Mouse (Mus musculus) layer of hippocampus, adult 9-10 months (tissue): ENCODE data around the gene Srrm4.

ENCODE experiments used
- DNase-seq: peaks from one replicate; pipeline ENCODE4 v3.0.0; 2022; ENCODE audit warnings: low spot score

The Srrm4 gene

DNA sequence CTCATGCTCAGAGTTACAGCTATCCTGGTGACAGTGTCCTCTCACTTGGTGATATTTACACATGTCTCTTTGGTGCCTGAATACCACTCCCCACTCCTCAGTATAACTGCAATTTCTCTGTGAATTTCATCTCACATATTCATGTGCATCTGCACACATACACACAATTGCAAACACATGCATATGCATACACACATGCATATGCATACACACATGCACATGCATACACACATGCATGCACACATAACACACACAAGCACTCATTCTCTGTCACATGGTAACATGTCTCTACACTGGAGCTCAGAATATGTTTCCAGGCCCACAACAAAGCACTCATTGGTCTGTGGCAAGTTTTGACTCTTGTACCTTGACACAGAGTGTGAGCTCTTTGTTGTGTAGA lies 39.0 kb downstream of the Srrm4 start:
- DNase-seq: no peak

DNA sequence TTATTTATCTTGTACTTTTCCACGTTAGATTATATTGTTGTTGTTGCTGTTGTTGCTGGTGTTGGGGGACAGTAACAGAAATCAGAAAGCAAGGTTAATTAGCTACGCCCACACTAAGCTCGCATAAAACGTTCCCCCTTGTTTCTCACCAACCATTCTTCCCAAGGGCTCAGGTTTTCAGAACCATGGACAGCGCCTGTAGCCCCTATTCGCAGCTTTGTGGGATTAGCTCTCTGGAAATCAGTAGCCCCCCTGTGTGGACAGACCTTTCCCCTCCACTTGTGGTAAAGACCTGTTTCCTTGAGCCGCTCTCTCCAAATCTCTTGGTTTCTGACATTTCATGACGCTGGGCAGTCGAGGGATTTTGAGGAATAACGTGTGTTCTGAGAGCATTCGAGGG lies 45.9 kb downstream of the Srrm4 start:
- no peak for DNase-seq

DNA sequence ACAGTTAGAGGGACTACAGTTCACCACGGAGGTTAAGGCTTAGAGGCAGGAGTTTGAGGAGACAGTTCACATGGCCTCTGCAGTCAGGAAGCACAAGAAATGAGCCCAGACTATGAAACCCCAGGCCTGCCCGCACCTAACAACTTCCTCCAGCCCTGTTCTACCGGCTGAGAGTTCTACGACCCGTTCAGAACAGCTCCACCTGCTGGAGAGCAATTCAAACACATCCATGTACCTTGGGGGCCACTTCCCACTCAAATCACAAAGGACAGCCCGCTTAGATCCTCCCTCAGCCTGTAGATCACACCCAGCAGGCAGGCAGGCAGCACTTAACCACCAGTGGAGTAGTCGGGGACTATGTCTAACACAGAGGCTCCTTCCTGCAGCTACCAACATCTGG lies 49.3 kb downstream of the Srrm4 start:
- no peak for DNase-seq

DNA sequence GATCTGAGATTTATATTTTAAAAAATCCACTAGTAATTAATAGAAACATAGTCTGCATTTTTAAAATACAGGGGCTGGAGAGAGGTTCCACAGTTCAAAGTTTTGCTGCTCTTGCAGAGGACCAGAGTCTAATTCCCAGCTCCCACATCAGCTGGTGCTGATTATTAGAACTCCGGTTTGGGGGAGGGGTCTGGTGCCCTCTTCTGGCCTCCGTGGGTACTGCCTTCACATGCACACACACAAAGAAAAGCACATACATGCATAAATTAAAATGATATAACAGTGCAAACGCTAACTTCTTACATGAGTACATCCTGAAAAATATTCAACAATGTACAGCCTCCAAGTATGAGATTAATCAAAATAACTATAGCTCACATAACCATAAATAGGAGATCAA lies 50.5 kb downstream of the Srrm4 start:
- DNase-seq: no peak

DNA sequence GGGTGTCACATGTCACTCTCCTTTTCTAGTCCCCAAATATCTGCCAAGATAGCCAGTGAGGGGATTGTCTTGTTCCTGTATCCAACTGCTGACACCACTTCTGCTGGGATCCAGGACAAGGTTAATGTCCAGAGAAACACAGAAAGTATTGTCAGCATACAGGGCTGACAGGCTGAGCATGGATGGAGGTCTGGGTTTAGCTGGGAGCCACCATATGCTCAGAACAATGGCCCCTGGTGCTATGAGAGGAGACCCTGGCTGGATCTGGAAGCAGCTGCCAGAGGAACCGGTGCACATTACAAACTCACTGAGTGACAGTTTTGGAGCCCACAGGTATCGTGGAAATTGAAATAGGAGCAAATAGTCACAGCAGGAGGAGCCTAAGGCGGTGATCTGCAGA lies 52.3 kb downstream of the Srrm4 start:
- no peak for DNase-seq

DNA sequence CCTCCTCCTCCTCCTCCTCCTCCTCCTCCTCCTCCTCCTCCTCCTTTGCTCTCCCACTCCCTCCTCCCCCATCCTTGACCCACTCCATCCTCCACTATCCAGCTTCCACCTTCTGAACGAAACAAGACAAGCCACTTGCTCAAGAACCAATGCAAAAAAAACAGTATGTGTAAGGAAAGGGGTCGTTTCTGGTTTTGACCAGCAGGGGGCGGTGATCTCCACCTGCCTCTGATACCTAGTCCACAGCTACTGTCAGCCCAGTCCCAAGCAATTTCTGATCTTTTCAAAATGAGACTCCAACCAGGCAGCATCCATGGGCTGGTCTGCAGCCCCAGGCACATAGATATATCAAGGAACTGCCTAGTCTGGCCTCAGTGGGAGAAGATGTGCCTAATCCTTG lies 53.1 kb downstream of the Srrm4 start:
- no peak for DNase-seq

DNA sequence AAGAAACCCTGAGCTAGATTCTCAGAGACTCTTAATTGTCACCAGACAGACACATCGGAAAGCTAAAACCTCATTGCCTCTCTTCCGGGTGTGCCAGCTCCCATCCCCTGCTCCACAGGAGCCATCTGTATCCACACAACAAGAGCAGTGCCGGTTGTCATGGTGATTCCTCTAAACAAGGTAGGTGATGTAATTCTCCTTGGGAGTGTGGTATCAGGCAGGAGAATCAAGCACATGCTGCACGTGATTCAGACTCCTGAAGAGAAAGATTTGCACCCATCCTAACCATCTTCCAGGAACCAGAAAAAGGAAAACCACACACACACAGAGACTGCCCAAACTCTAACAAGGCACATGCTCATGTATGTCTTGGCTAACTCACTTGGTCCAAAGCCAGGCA lies 65.3 kb downstream of the Srrm4 start:
- DNase-seq: peak; percentile 65

DNA sequence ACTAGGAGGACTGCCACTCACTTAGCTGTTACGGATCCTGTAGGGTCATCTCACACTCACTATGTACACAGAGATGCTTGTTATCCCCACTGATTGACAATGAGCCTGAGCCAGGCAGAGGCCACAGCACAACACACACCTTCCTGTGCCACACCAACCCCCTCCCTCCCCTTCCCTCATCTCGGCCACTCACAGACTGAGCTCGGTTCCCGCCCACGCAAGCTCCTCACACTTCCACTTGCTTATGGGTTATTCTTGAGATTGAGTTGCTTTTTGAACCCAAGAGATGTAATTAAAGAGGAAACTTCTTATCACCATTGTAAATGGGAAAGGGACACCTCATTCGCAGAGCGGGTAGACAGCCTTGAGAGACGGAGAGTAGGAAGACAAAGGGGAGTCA lies 66.3 kb downstream of the Srrm4 start:
- DNase-seq: no peak

DNA sequence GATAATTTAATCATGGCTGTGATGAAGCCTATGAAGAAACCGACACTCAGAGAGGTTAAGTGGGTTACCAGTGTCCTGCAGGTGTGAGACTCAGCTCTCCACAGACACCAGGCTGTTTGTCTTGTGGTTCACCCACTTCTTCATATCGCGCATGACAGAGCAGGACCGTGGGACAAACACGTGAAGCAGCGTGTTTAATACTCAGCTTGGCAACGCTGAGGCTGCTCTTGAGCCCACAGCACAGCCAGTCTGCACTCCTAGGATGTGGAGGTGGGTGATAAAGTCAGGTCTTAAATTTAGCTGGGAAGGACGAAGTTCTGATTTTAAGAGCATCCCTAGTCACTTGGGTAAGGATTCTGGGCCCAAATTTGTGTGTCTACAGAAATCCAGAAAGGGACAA lies 68.1 kb downstream of the Srrm4 start:
- no peak for DNase-seq

DNA sequence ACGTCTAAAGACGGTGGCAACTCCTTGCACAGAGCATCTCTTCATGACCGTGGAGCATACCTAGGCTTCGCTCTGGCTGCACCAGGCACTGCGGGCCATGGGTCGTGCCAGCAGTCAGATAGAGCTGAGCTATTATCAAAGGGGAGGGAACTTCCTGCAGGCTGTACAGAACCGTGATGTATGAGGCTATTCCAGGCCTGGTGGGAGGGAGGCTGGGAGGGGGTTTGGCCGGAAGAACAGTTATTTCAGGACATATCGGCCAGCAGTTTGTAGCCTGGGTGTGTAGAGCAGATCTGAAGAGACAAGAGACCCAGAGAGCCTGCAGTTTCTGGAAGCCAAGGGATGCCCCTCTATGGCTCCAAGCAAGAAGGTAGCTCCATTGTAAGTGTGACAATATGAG lies 68.5 kb downstream of the Srrm4 start:
- no peak for DNase-seq

DNA sequence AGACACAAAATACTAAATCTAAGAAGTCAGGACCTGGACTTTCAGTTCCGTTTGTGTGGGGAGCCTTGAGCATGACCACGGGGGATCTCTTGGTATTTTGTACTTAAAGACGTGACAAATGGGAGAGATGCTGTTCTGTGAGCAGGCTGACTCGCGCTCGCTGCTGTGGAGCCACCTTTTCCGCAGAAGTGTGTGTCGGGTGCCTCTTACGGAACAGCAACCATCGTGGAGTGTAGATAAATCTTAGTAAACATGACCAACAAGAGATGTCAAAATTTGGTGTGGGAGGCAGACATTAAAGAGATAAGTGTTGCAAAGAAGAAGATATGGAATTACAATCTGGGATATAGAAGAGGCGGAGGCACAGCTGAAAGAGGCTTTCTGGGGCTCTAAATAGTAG lies 69.3 kb downstream of the Srrm4 start:
- no peak for DNase-seq

DNA sequence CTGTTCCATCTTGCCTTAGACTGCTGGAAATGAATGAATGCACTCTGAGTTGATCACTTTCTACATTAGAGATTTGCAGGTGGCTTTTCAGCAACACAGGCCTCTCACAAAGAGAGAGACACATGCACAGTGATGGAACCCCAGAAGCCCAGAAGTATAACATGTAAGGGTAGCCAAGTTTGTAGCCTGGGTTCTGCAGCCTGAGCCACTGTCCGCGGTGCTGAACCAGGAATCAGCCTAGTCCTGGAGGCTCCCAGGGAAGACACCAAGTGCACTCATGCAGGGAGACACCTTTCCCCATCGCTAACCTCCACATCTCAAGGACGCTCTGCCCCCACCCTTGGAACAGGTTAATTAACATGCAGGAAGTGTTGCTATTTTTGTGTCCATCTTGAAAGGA lies 73.6 kb downstream of the Srrm4 start:
- DNase-seq: no peak

DNA sequence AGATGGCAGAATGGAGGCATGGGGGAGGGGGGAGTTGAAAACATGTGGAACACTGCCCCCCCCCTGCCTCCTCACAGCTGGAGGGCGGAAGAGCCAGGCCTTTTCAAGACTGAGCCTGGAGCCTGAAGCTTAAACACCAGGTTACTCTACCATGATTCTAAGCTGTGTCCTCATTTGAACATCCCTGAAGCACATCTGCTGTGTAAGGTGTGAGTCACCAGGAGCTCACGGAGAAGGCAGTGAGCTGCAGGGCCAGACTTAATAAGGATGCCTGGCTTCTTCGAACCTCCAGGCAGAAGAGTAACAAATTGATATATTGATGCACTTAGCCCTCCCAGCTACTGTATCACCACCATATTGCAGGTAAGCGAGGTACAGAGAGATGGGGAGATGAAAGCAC lies 79.5 kb downstream of the Srrm4 start:
- no peak for DNase-seq

DNA sequence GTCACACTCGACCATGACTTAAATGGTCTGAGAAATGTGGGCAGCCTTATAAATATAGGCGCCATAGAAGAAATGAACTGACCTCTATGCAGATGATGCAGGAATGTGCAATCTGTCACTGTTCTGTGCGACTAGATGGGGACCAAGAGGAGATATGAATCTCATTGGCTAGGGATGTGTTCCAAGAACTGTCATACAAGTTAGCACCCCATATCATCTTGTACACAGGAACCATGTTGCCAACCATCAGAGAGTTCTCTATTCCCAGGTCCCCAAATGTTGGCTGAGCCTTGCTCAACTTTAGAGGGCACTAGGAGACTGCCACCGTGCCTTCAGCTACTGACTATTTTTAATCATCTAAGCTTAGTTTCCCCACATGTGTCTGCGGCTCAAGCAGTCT lies 81.4 kb downstream of the Srrm4 start:
- DNase-seq: no peak

DNA sequence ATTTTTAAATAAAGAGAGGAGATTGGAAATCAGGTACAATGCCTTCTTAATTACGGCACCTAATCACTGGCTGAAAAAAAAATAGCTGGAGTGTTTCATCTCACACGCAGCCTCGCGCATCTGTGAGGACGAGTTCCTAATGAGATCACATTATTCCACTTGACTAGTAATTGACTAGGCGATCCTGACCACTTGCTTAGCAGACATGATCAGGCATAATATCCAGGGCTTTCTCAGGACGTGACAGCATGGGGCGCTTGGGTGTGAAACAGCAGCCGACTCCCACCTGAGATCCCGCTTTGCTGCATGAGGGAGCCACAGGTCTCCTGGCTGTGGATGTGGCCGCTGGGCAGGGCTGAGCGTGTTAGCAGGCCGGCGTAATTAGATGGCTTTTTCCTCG lies 90.3 kb downstream of the Srrm4 start:
- DNase-seq: no peak

DNA sequence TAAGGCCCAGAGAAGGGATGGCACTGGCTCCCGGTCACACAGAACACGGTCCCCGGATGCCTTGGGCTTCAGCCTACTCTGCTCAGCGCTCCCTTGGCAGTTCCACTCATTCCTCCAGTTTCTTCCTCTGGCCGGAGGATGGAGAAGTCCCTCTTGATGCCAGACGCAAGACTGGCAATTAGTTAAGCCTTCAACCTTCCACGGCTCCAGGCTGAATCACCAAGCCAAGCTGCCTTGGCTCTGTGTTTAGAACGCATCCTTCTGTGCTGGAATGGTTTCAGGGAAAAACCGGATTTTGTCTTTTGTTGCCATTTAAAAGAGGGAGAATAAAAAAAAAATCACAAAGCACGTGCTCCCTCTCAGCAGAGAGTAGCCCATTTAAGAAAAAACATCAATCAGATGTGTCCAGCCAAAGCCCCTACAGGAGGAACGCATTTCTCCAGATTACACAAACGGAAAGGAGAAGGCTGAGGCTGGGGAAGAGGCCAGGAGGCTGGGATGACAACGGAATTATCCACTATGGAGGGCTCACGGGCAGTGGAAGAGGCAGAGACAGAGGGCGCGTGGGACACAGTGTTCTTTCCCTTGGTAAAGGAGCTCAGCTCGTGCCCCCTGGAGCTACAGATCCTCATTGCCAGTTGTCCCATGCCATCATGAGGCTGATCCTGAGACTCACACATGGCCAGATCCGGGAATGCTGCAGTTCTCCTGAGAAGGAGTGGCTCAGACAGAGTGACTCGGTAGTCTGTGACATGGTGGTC lies 92.6 kb downstream of the Srrm4 start:
- peak; percentile 59 for DNase-seq

DNA sequence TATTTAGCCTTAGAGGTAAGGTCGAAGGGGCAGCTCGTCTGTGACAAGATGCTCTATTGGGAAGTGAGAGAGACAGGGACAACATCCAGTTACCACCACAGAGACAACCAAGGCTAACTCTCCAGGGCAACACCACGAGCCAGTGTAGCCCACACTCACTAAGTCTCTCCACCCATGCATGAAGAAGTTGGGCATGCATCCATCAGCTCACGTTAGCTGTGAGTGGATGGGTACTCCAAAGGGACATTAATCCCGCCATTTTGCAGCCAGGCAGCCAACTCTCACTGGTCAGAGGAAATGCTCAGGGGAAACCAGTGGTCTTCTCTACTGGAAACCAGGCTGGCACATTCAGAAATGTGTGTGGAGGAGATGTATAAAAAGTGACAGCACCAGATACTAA lies 93.8 kb downstream of the Srrm4 start:
- DNase-seq: no peak

DNA sequence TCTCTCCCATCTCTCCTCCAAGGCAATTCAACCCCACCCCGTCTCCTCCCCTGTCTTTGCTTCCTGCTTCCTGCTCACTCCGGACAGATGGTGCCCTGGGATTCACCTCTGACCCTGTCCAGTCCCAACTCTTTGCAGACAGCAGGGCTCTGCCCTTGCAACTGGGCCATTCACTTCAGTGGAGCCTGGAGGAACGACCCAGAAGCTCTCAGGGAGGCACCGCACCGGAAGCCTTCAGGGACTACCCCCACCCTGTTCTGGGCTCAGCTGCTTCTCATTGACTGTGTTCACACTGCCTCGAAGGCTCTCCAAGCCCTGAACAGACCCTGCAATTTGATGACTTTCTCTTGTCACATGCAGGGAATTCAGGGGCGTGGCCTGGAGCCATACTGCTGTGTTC lies 94.4 kb downstream of the Srrm4 start:
- DNase-seq: no peak

DNA sequence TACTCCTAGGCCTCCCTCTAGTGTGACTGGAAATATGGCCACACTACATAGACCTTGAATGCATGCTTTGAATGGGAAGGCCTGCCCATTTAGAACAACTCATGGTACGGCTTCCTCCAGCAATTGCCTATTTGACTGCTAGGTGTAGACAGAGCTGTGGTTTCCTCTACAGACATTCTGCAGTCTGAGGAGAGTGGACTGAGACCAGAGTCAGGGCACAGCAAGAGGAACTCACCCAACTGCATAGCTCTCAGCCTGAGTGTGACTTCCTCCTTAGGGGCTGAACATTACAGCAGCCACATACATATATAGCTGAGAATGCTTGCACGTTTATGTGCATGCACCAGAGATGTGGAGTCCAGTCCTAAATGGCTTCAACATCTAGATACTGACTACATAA lies 94.9 kb downstream of the Srrm4 start:
- DNase-seq: no peak

DNA sequence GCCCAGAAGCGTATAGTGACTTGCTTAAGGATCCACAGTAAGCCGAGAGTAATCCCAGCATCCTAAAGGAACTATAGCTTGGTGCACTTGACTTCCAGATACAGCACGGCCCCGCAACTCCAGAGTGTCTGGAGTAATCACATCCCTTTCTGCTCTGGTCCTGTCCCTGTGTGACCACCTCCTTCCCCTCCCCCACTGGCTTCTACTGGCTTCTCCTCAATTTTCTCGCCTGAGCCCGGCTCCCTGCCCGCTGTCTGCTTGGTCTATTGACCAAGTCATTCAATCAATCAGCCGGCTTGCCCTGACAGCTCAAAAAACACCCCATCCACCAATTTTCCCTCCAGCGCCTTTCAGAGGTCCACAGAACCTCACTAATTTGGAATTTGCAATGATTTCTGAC lies 96.2 kb downstream of the Srrm4 start:
- DNase-seq: no peak

DNA sequence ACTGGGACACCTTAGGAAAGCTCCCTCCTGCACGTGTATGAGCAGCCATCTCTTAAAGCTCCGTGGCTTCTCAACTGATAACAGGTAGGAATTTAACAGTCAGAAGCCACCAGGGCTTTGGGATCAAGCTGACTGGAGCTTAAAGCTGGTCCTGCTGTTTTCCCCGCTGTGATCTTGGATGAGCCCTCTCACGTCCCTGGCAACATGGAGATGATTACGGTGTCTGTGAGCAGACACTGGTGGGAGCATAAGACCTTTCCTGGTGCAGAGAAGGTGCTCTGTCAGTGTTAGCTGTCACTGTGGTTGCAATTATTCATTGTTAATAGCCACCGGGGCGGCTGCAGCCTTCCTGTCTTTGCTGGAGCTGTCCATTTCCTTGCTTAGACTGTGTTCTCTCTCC lies 97.2 kb downstream of the Srrm4 start:
- no peak for DNase-seq

DNA sequence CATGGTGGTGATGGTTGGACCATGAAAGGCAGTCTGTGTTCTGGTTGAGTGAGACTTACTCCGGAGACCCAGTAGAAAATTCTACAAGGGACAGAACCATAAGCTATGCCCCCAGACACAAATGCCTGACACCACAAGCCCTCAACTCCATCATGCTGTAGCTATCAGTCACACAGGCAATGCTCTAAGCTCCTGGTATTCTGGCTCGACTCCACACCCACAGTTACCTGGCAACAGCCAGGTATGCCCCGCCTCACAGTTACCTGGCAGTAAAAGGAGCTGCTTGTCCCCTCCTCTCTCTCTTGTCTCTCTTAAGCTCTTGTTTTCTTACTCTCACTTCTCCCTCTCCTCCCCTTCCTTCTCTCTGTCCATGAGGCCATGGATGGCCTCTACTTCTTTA lies 98.9 kb downstream of the Srrm4 start:
- no peak for DNase-seq

DNA sequence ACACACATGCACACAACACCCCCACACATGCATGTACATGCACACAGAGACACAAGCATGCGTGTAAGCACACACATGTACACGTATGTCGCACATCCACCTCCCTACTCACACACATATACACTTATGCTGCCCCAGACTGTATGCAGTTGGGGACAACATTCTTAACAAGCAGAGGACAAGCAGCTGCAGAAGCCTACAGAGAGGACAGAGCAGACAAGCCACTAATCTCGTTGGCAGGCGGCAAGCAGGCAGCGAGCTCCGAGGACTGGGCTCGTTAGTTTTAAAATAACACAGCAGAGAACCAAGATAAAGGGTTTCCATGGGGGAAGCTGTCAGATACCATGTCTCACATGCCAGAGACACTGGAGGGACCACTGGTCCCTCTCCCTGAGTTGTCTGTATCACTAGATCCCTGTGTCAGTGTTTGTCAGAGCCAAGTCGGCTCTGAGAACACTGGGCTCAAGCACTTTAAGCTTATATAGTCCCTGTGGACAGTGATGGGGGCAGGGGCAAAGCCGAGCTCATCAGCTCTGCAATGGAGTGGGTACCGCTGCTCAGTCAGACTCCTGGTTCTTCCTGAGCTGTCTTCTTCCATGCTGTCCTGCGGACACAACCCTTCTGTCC lies 99.7 kb downstream of the Srrm4 start:
- DNase-seq: no peak

DNA sequence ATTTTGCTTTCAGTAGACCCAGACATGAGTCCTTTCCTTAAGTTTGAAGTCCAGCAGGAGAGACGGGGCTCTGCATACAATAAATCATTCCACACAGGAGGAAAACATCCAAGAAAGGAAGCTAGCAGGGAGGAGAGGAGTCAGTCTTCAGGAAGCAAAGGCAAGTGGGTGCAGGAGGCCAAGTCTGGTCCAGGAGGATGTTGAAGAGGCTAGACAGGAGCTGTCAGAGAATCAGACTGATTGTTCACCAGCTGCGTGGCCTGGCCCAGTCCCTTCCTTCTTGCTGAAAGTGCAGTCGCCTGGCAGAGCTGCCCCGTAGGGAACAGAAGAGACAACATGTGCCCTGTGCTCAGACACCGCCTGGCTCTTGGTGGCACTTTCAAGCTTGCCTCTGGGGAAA lies 100.8 kb downstream of the Srrm4 start:
- DNase-seq: no peak
